Mouse (Mus musculus): ENCODE data around the gene U2af2.
A peak's percentile ranks its signal among the peaks of the same experiment; 100 is the strongest.
"Not testable (repeated sequence)": the region's sequence is repeated elsewhere in the genome, so short reads cannot be mapped to it uniquely, and the experiment has no call there.

U2af2 gene

GRCm38 (mm10) chr7:5074984-5075383 lies 13.0 kb downstream of the U2af2 start:
- no peak for DNase-seq (ENCODE audit: low spot score)

- no peak for DNase-seq (ENCODE audit: low spot score)
These were observed 15.0 kb downstream of the U2af2 start for GRCm38 (mm10) chr7:5076931-5077330.

GRCm38 (mm10) chr7:5079365-5080009 lies 17.5 kb downstream of the U2af2 start:
- not testable (repeated sequence) for DNase-seq (ENCODE audit: low spot score)

- DNase-seq (ENCODE audit: low spot score): peak; percentile 97
These were observed 18.2 kb downstream of the U2af2 start, which contains the start of gene Epn1 for GRCm38 (mm10) chr7:5080010-5080751. Gene Epn1 (plus strand): TSS chr7:5080235.

- peak; percentile 12 for DNase-seq (ENCODE audit: low spot score)
These were observed 18.9 kb downstream of the U2af2 start for GRCm38 (mm10) chr7:5080815-5081214.

- DNase-seq (ENCODE audit: low spot score): no peak
These were observed 19.3 kb downstream of the U2af2 start for GRCm38 (mm10) chr7:5081241-5081640.

- no peak for DNase-seq (ENCODE audit: low spot score)
These were observed 20.0 kb downstream of the U2af2 start for GRCm38 (mm10) chr7:5081939-5082338.

- DNase-seq (ENCODE audit: low spot score): no peak
These were observed 21.6 kb downstream of the U2af2 start for GRCm38 (mm10) chr7:5083325-5084105.

- DNase-seq (ENCODE audit: low spot score): no peak
These were observed 23.6 kb downstream of the U2af2 start for GRCm38 (mm10) chr7:5085512-5085911.

GRCm38 (mm10) chr7:5086921-5087440 lies 25.0 kb downstream of the U2af2 start:
- no peak for DNase-seq (ENCODE audit: low spot score)

- no peak for DNase-seq (ENCODE audit: low spot score)
These were observed 25.9 kb downstream of the U2af2 start for GRCm38 (mm10) chr7:5087886-5088285.

GRCm38 (mm10) chr7:5089853-5090252 lies 27.9 kb downstream of the U2af2 start:
- no peak for DNase-seq (ENCODE audit: low spot score)

- DNase-seq (ENCODE audit: low spot score): no peak
These were observed 29.2 kb downstream of the U2af2 start for GRCm38 (mm10) chr7:5091008-5091728.

- no peak for DNase-seq (ENCODE audit: low spot score)
These were observed 30.4 kb downstream of the U2af2 start for GRCm38 (mm10) chr7:5092381-5092780.

GRCm38 (mm10) chr7:5092831-5093510 lies 31.0 kb downstream of the U2af2 start:
- DNase-seq (ENCODE audit: low spot score): no peak

GRCm38 (mm10) chr7:5098769-5099168 lies 36.8 kb downstream of the U2af2 start:
- DNase-seq (ENCODE audit: low spot score): no peak

GRCm38 (mm10) chr7:5099796-5100195 lies 37.9 kb downstream of the U2af2 start:
- no peak for DNase-seq (ENCODE audit: low spot score)

GRCm38 (mm10) chr7:5101066-5101663 lies 39.2 kb downstream of the U2af2 start:
- DNase-seq (ENCODE audit: low spot score): no peak

- no peak for DNase-seq (ENCODE audit: low spot score)
These were observed 40.6 kb downstream of the U2af2 start for GRCm38 (mm10) chr7:5102564-5102963.

- DNase-seq (ENCODE audit: low spot score): no peak
These were observed 46.3 kb downstream of the U2af2 start for GRCm38 (mm10) chr7:5108272-5108671.

GRCm38 (mm10) chr7:5109301-5109700 lies 47.4 kb downstream of the U2af2 start:
- no peak for DNase-seq (ENCODE audit: low spot score)
